ENCODE assay signal across 10 mouse cellular contexts in genomic region chr5:122529913-122530604, GRCm38 (mm10). TPM values are rescaled to one million over a fixed set of nuclear protein-coding genes. Genes with fewer than 3 reads are reported as not detected.
A peak's percentile ranks its signal among the peaks of the same experiment; 100 is the strongest.
DNase-seq lines count a peak whose midpoint lies in the region; ATAC-seq lines count a peak whose summit lies in the region.
"Had no signal": no experiment of that assay in that cellular context is flagged by ENCODE, and none has a peak within 500 bp of the region (broad histone marks: within the 10 kb centered on the region; RNA-seq: fewer than 3 reads in every experiment).

No protein-coding gene starts in this region.

- DNase-seq in adrenal gland, adult 2 months: peak; percentile 68
- DNase-seq in adrenal gland, postnatal 10 days: no peak
- peak; percentile 39 for DNase-seq in kidney, adult 18-20 months
- no peak for DNase-seq in kidney, adult 9 months
- DNase-seq in B cell, adult 2 months: no peak
- DNase-seq: forebrain, postnatal 0 days had no signal

- H3K4me3 ChIP-seq in heart, embryonic 16.5 days (ENCODE audit: low read length): no peak overlapping the region
- H3K4me3 ChIP-seq in limb, embryonic 13.5 days: no peak overlapping the region

- WGBS in heart, embryonic 16.5 days: 65% methylated on average over 9 of the region's 9 CpGs
- WGBS in limb, embryonic 13.5 days: 62% methylated on average over 9 of the region's 9 CpGs

- H3K4me2 ChIP-seq in heart, embryonic 16.5 days (ENCODE audit: low read depth, low read length): no peak overlapping the region
- no peak overlapping the region for H3K4me2 ChIP-seq in limb, embryonic 13.5 days (replicated peaks)

- H3K27me3 ChIP-seq in heart, embryonic 16.5 days (ENCODE audit: control insufficient read depth, insufficient read depth, low read length): no peaks in the 10 kb centered on the region
- no peaks in the 10 kb centered on the region for H3K27me3 ChIP-seq in limb, embryonic 13.5 days

- no peaks in the 10 kb centered on the region for H3K36me3 ChIP-seq in heart, embryonic 16.5 days (ENCODE audit: control insufficient read depth, insufficient read depth)
- H3K36me3 ChIP-seq in limb, embryonic 13.5 days: no peaks in the 10 kb centered on the region

- H3K27ac ChIP-seq in heart, embryonic 16.5 days (ENCODE audit: low read length): peak overlapping the region; percentile 84
- H3K27ac ChIP-seq in limb, embryonic 13.5 days: peak overlapping the region; percentile 88
- H3K27ac ChIP-seq: liver, embryonic 14.5 days had no signal

- peaks cover 64% of the 10 kb centered on the region for H3K4me1 ChIP-seq in heart, embryonic 16.5 days (ENCODE audit: control insufficient read depth, insufficient read depth, low read length)
- peaks cover 39% of the 10 kb centered on the region for H3K4me1 ChIP-seq in limb, embryonic 13.5 days

- ATAC-seq in heart, embryonic 16.5 days (replicated peaks; ENCODE audit: extremely low read depth, insufficient read depth, low FRiP score): no peak
- no peak for ATAC-seq in limb, embryonic 13.5 days (ENCODE audit: low FRiP score, low read depth)
- ATAC-seq in megakaryocyte progenitor cell, adult 5-6 weeks (replicated peaks; ENCODE audit: poor library complexity): no peak
- ATAC-seq: forebrain, postnatal 0 days had no signal

- peak overlapping the region; percentile 53; the same call in 1 of the 2 replicates for H3K9ac ChIP-seq in heart, embryonic 16.5 days (ENCODE audit: low read length)
- peak overlapping the region; percentile 8; the same call in 1 of the 2 replicates for H3K9ac ChIP-seq in limb, embryonic 13.5 days
- H3K9ac ChIP-seq: forebrain, postnatal 0 days; liver, embryonic 14.5 days had no signal

- no peaks in the 10 kb centered on the region for H3K9me3 ChIP-seq in heart, embryonic 16.5 days (replicated peaks; ENCODE audit: control insufficient read depth, low read length)
- H3K9me3 ChIP-seq in limb, embryonic 13.5 days: no peaks in the 10 kb centered on the region

RNA-seq across cellular contexts. Expression of gene Atp2a2, which starts 28.0 kb away (rescaled TPM):
- 100 to 1,000 TPM; 159 to 186 TPM for total RNA-seq in adrenal gland, adult 2 months (2021)
- 50.5 and 66.8 TPM in 2 replicates for polyA plus RNA-seq in adrenal gland, adult 2 months (2012; rRNA removed)
- total RNA-seq in adrenal gland, postnatal 10 days (2021): 100 to 1,000 TPM; 202 to 226 TPM
- polyA plus RNA-seq in heart, embryonic 16.5 days (2015; fragmentation: Nextera tagmentation; extraction: Ambion mirVana): 306 and 316 TPM in 2 replicates
- 27.0 and 28.3 TPM in 2 replicates for polyA plus RNA-seq in limb, embryonic 13.5 days (2015; fragmentation: Nextera tagmentation; extraction: Ambion mirVana)
- 72.8 and 78.3 TPM in 2 replicates for total RNA-seq in megakaryocyte progenitor cell, adult 5-6 weeks (2015)
- total RNA-seq in megakaryocyte progenitor cell, adult 5-6 weeks (2017): 98.4 and 99.1 TPM in 2 replicates

Comparison
In these comparisons a context has a peak if more than half of its experiments do, and no peak if none do; other contexts are left out.
1. DNase-seq: peak in adrenal gland, adult 2 months (single experiment) and kidney, adult 18-20 months (single experiment); none in adrenal gland, postnatal 10 days (single experiment), kidney, adult 9 months (single experiment) and B cell, adult 2 months (0 of 2).